Mouse (Mus musculus): Measurements from ENCODE around the gene Bsx.

Bsx gene

GRCm38 (mm10) chr9:40889389-40889788 lies 15.5 kb downstream of the Bsx start:
- no peak for DNase-seq (ENCODE audit: low spot score in 2 of 2)

GRCm38 (mm10) chr9:40892456-40892855 lies 18.5 kb downstream of the Bsx start:
- no peak for DNase-seq (ENCODE audit: low spot score in 2 of 2)

- DNase-seq (ENCODE audit: low spot score in 2 of 2), result no peak
Measured at GRCm38 (mm10) chr9:40907413-40907812, 33.5 kb downstream of the Bsx start.

GRCm38 (mm10) chr9:40908411-40908810 lies 34.5 kb downstream of the Bsx start:
- DNase-seq (ENCODE audit: low spot score in 2 of 2), result no peak

GRCm38 (mm10) chr9:40908915-40909314 lies 35.0 kb downstream of the Bsx start:
- DNase-seq (ENCODE audit: low spot score in 2 of 2), result no peak

GRCm38 (mm10) chr9:40917871-40918613 lies 44.1 kb downstream of the Bsx start:
- no peak for DNase-seq (ENCODE audit: low spot score in 2 of 2)

GRCm38 (mm10) chr9:40927351-40927980 lies 53.5 kb downstream of the Bsx start:
- no peak for DNase-seq (ENCODE audit: low spot score in 2 of 2)

Data from cerebellum, postnatal 4 days (tissue).